Comparison of ENCODE assay signal across 8 mouse cellular contexts in genomic region chr1:75219078-75219477, GRCm38 (mm10). TPM values are rescaled to one million over a fixed set of nuclear protein-coding genes. Genes with fewer than 3 reads are reported as not detected.
A peak's percentile ranks its signal among the peaks of the same experiment; 100 is the strongest.
DNase-seq lines count a peak whose midpoint lies in the region; ATAC-seq and TF ChIP-seq lines count a peak whose summit lies in the region.

No protein-coding gene starts in this region.

- H3K4me1 ChIP-seq in cortical plate, adult 2 months (ENCODE audit: control insufficient read depth, insufficient read depth, low read length) = peaks cover 5% of the 10 kb centered on the region
- H3K4me1 ChIP-seq in megakaryocyte, embryonic 14.5 days = peaks cover 83% of the 10 kb centered on the region

- ATAC-seq in inflammation-experienced regulatory T-cells, adult 6 months = peak; percentile 90

- no peak for TF ChIP-seq CTCF in cortical plate, adult 2 months (IDR thresholded peaks at IDR 0.05; ENCODE audit: extremely low read depth, insufficient read depth, low read length)

- peaks cover 41% of the 10 kb centered on the region for H3K36me3 ChIP-seq in megakaryocyte, embryonic 14.5 days (replicated peaks; ENCODE audit: low read length)

- peak; percentile 96 for DNase-seq in ZHBTc4 (ENCODE audit: low read depth, low spot score)
- DNase-seq in gastrocnemius, adult 8-10 months (ENCODE audit: low spot score in 2 of 2) = peak; percentile 90 to 92
- DNase-seq in left cerebral cortex, adult 9 months (ENCODE audit: low spot score in 2 of 2) = peak; percentile 82 to 94
- DNase-seq in right cerebral cortex, postnatal 10 days (ENCODE audit: low spot score in 2 of 2) = peak; percentile 94
- DNase-seq in urinary bladder, postnatal 14 days (ENCODE audit: low spot score) = peak; percentile 91

- peak overlapping the region; percentile 74 for H3K4me3 ChIP-seq in cortical plate, adult 2 months (ENCODE audit: insufficient read depth, low read length)
- H3K4me3 ChIP-seq in megakaryocyte, embryonic 14.5 days (replicated peaks) = peak overlapping the region; percentile 96

- peak overlapping the region; percentile 86 for H3K27ac ChIP-seq in cortical plate, adult 2 months (ENCODE audit: insufficient read depth, low read length)

- no peaks in the 10 kb centered on the region for H3K27me3 ChIP-seq in megakaryocyte, embryonic 14.5 days (replicated peaks)

- no peaks in the 10 kb centered on the region for H3K9me3 ChIP-seq in megakaryocyte, embryonic 14.5 days

- peak; percentile 100 for TF ChIP-seq POLR2A in cortical plate, adult 2 months (IDR thresholded peaks at IDR 0.05; ENCODE audit: extremely low read depth, insufficient read depth, low read length)

RNA-seq across cellular contexts. Expression of gene Tuba4a, which starts 0.6 kb away (rescaled TPM):
- 345 and 362 TPM in 2 replicates for polyA plus RNA-seq in cortical plate, adult 2 months (2012; rRNA removed)
- 1,000 to 10,000 TPM; 1,243 to 1,380 (median 1,348) TPM for total RNA-seq in gastrocnemius, adult 8-10 months (2022)
- 100 to 1,000 TPM; 116 to 151 (median 123) TPM for polyA plus RNA-seq in inflammation-experienced regulatory T-cells, adult 6 months (2017; shearing (Covaris generic))
- polyA plus RNA-seq in megakaryocyte, embryonic 14.5 days (2012; ENCODE audit: insufficient read depth, low replicate concordance) = 283 and 585 TPM in 2 replicates

RNA-seq across cellular contexts. Expression of gene Stk16, which starts 8.4 kb away (rescaled TPM):
- polyA plus RNA-seq in cortical plate, adult 2 months (2012; rRNA removed) = 159 and 172 TPM in 2 replicates
- 10 to 100 TPM; 15.2 to 20.5 (median 19.6) TPM for total RNA-seq in gastrocnemius, adult 8-10 months (2022)
- 10 to 100 TPM; 46.3 to 62.7 (median 51.6) TPM for polyA plus RNA-seq in inflammation-experienced regulatory T-cells, adult 6 months (2017; shearing (Covaris generic))
- 195 and 221 TPM in 2 replicates for polyA plus RNA-seq in megakaryocyte, embryonic 14.5 days (2012; ENCODE audit: insufficient read depth, low replicate concordance)

RNA-seq across cellular contexts. Expression of gene Glb1l, which starts 8.5 kb away (rescaled TPM):
- 20.4 and 21.2 TPM in 2 replicates for polyA plus RNA-seq in cortical plate, adult 2 months (2012; rRNA removed)
- total RNA-seq in gastrocnemius, adult 8-10 months (2022) = 1 to 10 TPM in 2 of 4 experiments, under 1 TPM in 2; 0.73 to 2.3 (median 1.3) TPM
- 10 to 100 TPM in 2 of 3 experiments, 1 to 10 TPM in 1; 8.4 to 14.1 (median 13.5) TPM for polyA plus RNA-seq in inflammation-experienced regulatory T-cells, adult 6 months (2017; shearing (Covaris generic))
- polyA plus RNA-seq in megakaryocyte, embryonic 14.5 days (2012; ENCODE audit: insufficient read depth, low replicate concordance) = 0.47 and 1.1 TPM in 2 replicates

RNA-seq across cellular contexts. Expression of gene A630095N17Rik, which starts 12.8 kb away (rescaled TPM):
- not detected in 2 replicates for polyA plus RNA-seq in cortical plate, adult 2 months (2012; rRNA removed)
- not detected for total RNA-seq in gastrocnemius, adult 8-10 months (2022)
- polyA plus RNA-seq in inflammation-experienced regulatory T-cells, adult 6 months (2017; shearing (Covaris generic)) = not detected
- polyA plus RNA-seq in megakaryocyte, embryonic 14.5 days (2012; ENCODE audit: insufficient read depth, low replicate concordance) = not detected in 2 replicates

RNA-seq across cellular contexts. Expression of gene Dnajb2, which starts 17.1 kb away (rescaled TPM):
- 104 and 115 TPM in 2 replicates for polyA plus RNA-seq in cortical plate, adult 2 months (2012; rRNA removed)
- total RNA-seq in gastrocnemius, adult 8-10 months (2022) = 10 to 100 TPM; 84.3 to 97.1 (median 85.1) TPM
- 1 to 10 TPM; 3.0 to 7.0 (median 5.8) TPM for polyA plus RNA-seq in inflammation-experienced regulatory T-cells, adult 6 months (2017; shearing (Covaris generic))
- 97.0 and 100 TPM in 2 replicates for polyA plus RNA-seq in megakaryocyte, embryonic 14.5 days (2012; ENCODE audit: insufficient read depth, low replicate concordance)

Comparison
In these comparisons a context has a peak if more than half of its experiments do, and no peak if none do; other contexts are left out.
1. Peak in every context shown above with its lines: DNase-seq, ATAC-seq, H3K4me3 ChIP-seq and H3K27ac ChIP-seq.